Mouse (Mus musculus) G1E (cell line): Measurements from ENCODE around the gene Ssbp3.

Experiments
- CTCF ChIP-seq: IDR thresholded peaks from 2 replicates; pipeline ENCODE4 v1.5.1; 2012; ENCODE audit warnings: low read depth, low read length, inconsistent platforms, mixed read lengths
- GATA1 ChIP-seq: IDR thresholded peaks from 2 replicates; pipeline ENCODE4 v1.6.1; 2012; ENCODE audit warnings: borderline replicate concordance, low read length, inconsistent platforms, mixed read lengths
- POLR2AphosphoS5 ChIP-seq: IDR thresholded peaks from 2 replicates; pipeline ENCODE4 v1.6.1; 2012; ENCODE audit warnings: low read depth, low read length, inconsistent platforms; ENCODE audit not compliant: insufficient replicate concordance
- TAL1 ChIP-seq: conservative IDR thresholded peaks from 2 replicates; pipeline ENCODE4 v1.6.1; 2012; ENCODE audit warnings: low read depth, low read length, inconsistent platforms, mixed read lengths

- TF ChIP-seq CTCF: no peak
- TF ChIP-seq GATA1: no peak
- TF ChIP-seq POLR2AphosphoS5: no peak
- TF ChIP-seq TAL1: no peak
Observed at GRCm38 (mm10) chr4:106940945-106941344, 30.4 kb downstream of the Ssbp3 start.
